Mouse (Mus musculus) stomach, embryonic 14.5 days (tissue): ENCODE results near the gene Zbtb34. TPM values are rescaled to one million over a fixed set of nuclear protein-coding genes. Genes with fewer than 3 reads are reported as not detected.

Source experiments
- ATAC-seq: fragments of 200-750 bp; cut with Nextera tagmentation; 2 replicates; pipeline ENCODE4 v1.8.0; 2017; ENCODE audit warnings: low read depth, moderate TSS enrichment; ENCODE audit not compliant: insufficient number of reproducible peaks, insufficient read depth, low FRiP score
- H3K27ac ChIP-seq: fragments of 300-500 bp; sonication (generic); 2 replicates; pipeline ENCODE4 v1.5.1; 2014; ENCODE audit warnings: mild to moderate bottlenecking, low read length, moderate library complexity, mixed read lengths
- H3K27me3 ChIP-seq: fragments of 300-500 bp; sonication (generic); 2 replicates; pipeline ENCODE4 v1.6.1; 2014; ENCODE audit warnings: low read length, control low read depth, mixed read lengths; ENCODE audit not compliant: control insufficient read depth, insufficient read depth
- H3K36me3 ChIP-seq: fragments of 300-500 bp; sonication (generic); 2 replicates; pipeline ENCODE4 v1.6.1; 2014; ENCODE audit warnings: mild to moderate bottlenecking, control low read depth, low read length, moderate library complexity, mixed read lengths; ENCODE audit not compliant: control insufficient read depth, insufficient read depth
- H3K4me1 ChIP-seq: fragments of 300-500 bp; sonication (generic); 2 replicates; pipeline ENCODE4 v1.6.1; 2014; ENCODE audit warnings: low read length, control low read depth, mixed read lengths; ENCODE audit not compliant: control insufficient read depth, insufficient read depth
- H3K4me2 ChIP-seq: fragments of 300-500 bp; sonication (generic); replicated peaks from 2 replicates; pipeline ENCODE4 v1.6.1; 2014; ENCODE audit warnings: low read depth, low read length, control low read depth
- H3K4me3 ChIP-seq: fragments of 300-500 bp; sonication (generic); 2 replicates; pipeline ENCODE4 v1.5.1; 2014; ENCODE audit warnings: low read depth, low read length, control low read depth
- H3K9ac ChIP-seq: fragments of 300-500 bp; sonication (generic); replicated peaks from 2 replicates; pipeline ENCODE4 v1.6.1; 2014; ENCODE audit warnings: low read depth, mild to moderate bottlenecking, control low read depth, low read length, moderate library complexity, mixed read lengths
- H3K9me3 ChIP-seq: fragments of 300-500 bp; sonication (generic); 2 replicates; pipeline ENCODE4 v1.6.1; 2016; ENCODE audit warnings: low read depth, low read length, control low read depth; ENCODE audit not compliant: control insufficient read depth
- WGBS: fragments of 180-500 bp; shearing (Covaris S2); extraction: QIAGEN DNeasy Blood & Tissue Kit; methylation state at CpG from one replicate; pipeline ENCODE4 v1.1.7; 2014; 5-methylcytosine and 5-hydroxymethylcytosine counted together
- polyA plus RNA-seq: library from polyadenylated mRNA; unstranded; fragments of >200 nt; fragmentation: Nextera tagmentation; extraction: Ambion mirVana; gene quantifications from 2 replicates; pipeline ENCODE4 v1.2.1, GENCODE M21; 2014

Gene Zbtb34
- polyA plus RNA-seq, 1 experiment from 2014 or later, result 9.0 TPM

DNA sequence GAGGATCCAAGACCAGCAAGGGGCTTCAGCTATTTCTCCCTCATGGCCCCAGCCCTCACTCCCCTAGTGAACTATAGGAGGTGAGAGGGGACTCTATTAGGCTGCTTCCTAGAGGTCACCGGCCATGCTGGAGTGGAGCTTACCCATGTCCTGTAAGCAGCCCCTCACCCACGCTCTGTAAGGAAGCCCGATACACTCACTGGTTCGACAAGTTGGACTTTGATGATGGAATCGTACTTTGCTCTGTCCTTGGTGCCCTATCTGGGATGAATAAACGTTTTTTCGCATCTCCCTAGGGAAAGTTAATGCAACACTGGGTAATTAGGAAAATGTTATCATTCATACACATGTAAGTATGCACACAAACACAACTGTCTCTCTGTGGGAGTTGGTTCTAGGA, 30.9 kb upstream of the Zbtb34 start:
- H3K27me3 ChIP-seq, result no peaks in the 10 kb centered on the region
- peaks cover 7% of the 10 kb centered on the region for H3K4me1 ChIP-seq
- H3K4me2 ChIP-seq, result no peak overlapping the region
- WGBS, result 89% methylated on average over 7 of the region's 7 CpGs
- H3K36me3 ChIP-seq, result peaks cover 18% of the 10 kb centered on the region
- no peak overlapping the region for H3K4me3 ChIP-seq
- H3K9ac ChIP-seq, result no peak overlapping the region
- ATAC-seq, result no peak
- H3K9me3 ChIP-seq, result no peaks in the 10 kb centered on the region
- no peak overlapping the region for H3K27ac ChIP-seq

DNA sequence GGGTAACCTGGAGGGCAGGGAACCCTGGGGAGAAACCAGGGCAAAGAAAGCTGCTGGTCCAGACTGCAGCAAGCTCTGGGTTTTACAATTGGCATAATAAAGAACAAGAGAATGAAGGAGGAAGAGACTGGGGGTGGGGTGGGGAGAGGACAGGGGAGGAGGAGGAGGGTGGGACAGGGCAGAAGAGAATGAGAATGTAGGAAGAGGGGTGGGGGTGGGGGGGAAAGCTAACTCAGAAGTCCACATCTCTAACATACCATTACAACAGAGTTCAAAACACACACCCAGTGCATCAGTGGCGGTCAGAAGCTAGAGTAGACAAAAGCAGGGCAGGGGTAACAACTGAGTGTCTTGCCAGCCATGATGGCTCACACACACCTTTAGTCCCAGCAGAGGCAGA, 29.9 kb upstream of the Zbtb34 start:
- H3K36me3 ChIP-seq, result peaks cover 22% of the 10 kb centered on the region

GRCm38 (mm10) chr2:33459660-33460059, 28.5 kb upstream of the Zbtb34 start:
- Histone ChIP-seq H3K9me3 (no peaks in the 10 kb centered on the region), H3K36me3 (peaks cover 27% of the 10 kb centered on the region), H3K4me1 (no peaks in the 10 kb centered on the region), H3K27me3 (no peaks in the 10 kb centered on the region), H3K27ac (no peak overlapping the region), H3K4me3 (no peak overlapping the region), H3K4me2 (no peak overlapping the region), H3K9ac (no peak overlapping the region)
- WGBS, result 74% methylated on average over 4 of the region's 4 CpGs
- no peak for ATAC-seq

More for the DNA sequence above, 29.9 kb upstream of the Zbtb34 start:
- Histone ChIP-seq H3K4me3 (no peak overlapping the region), H3K9me3 (no peaks in the 10 kb centered on the region), H3K4me1 (0 out of 2 replicates have a peak, but pooled peaks cover 3% of the 10 kb centered on the region), H3K9ac (no peak overlapping the region), H3K27ac (no peak overlapping the region), H3K4me2 (no peak overlapping the region), H3K27me3 (no peaks in the 10 kb centered on the region)
- WGBS, result 88% methylated on average over 1 of the region's 1 CpGs
- no peak for ATAC-seq

- Histone ChIP-seq H3K9ac (no peak overlapping the region), H3K27me3 (no peaks in the 10 kb centered on the region), H3K36me3 (peaks cover 38% of the 10 kb centered on the region), H3K27ac (no peak overlapping the region), H3K9me3 (no peaks in the 10 kb centered on the region), H3K4me3 (no peak overlapping the region), H3K4me2 (no peak overlapping the region), H3K4me1 (no peaks in the 10 kb centered on the region)
- no peak for ATAC-seq
- WGBS, result 69% methylated on average over 3 of the region's 3 CpGs
Observed at GRCm38 (mm10) chr2:33456696-33457095, 25.6 kb upstream of the Zbtb34 start.

DNA sequence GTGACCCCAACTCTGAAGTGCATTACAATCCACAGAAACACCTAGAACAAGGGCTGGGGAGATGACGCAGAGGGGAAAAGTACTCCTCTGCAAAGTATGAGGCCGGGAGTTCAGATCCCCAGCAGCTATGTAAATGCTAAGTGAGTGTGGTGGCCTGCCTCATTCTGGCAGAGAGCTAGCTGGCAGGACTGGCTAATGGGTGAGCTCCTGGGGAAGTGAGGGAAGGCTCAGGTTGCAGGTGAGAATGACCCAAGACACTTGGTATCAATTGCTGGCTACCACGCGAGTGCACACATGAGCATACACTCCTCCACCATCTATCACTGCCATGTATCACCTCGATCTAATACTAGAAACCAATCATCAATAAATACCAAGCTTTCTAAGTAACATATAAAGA, 25.1 kb upstream of the Zbtb34 start:
- no peak overlapping the region for H3K9ac ChIP-seq
- no peaks in the 10 kb centered on the region for H3K27me3 ChIP-seq
- 89% methylated on average over 5 of the region's 5 CpGs for WGBS
- H3K36me3 ChIP-seq, result peaks cover 39% of the 10 kb centered on the region
- no peaks in the 10 kb centered on the region for H3K9me3 ChIP-seq
- no peak for ATAC-seq
- H3K27ac ChIP-seq, result no peak overlapping the region
- no peaks in the 10 kb centered on the region for H3K4me1 ChIP-seq
- no peak overlapping the region for H3K4me3 ChIP-seq
- H3K4me2 ChIP-seq, result no peak overlapping the region

GRCm38 (mm10) chr2:33455350-33455749, 24.2 kb upstream of the Zbtb34 start:
- no peak overlapping the region for H3K9ac ChIP-seq
- H3K4me1 ChIP-seq, result no peaks in the 10 kb centered on the region
- H3K27ac ChIP-seq, result no peak overlapping the region
- H3K4me2 ChIP-seq, result no peak overlapping the region
- ATAC-seq, result no peak
- no peak overlapping the region for H3K4me3 ChIP-seq
- WGBS, result 79% methylated on average over 3 of the region's 3 CpGs
- H3K27me3 ChIP-seq, result no peaks in the 10 kb centered on the region
- peaks cover 46% of the 10 kb centered on the region for H3K36me3 ChIP-seq
- no peaks in the 10 kb centered on the region for H3K9me3 ChIP-seq

- Histone ChIP-seq H3K4me3 (no peak overlapping the region), H3K9me3 (no peaks in the 10 kb centered on the region), H3K9ac (no peak overlapping the region), H3K4me2 (no peak overlapping the region), H3K36me3 (peaks cover 50% of the 10 kb centered on the region), H3K27ac (no peak overlapping the region), H3K4me1 (no peaks in the 10 kb centered on the region), H3K27me3 (no peaks in the 10 kb centered on the region)
- 89% methylated on average over 8 of the region's 8 CpGs for WGBS
- no peak for ATAC-seq
Observed at GRCm38 (mm10) chr2:33454816-33455215, 23.7 kb upstream of the Zbtb34 start.

DNA sequence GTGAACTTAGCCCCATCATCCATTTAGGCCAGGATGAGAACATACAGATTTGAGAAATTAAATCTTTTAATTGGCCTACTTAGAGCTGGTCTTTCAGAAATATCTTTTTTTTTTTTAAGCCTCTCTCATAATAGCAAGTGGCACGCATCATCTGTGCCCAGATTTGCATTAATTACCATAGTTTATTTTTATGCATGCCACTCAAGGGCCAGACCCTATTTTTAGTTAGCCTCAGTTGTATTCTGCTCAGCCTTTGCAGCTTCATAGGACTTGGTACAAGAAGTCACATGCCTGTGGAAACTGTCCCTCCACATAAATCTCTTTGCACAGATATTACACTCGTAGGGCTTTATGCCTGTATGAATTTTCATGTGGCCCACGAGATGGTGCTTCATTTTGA, 22.4 kb upstream of the Zbtb34 start:
- no peak overlapping the region for H3K9ac ChIP-seq
- no peaks in the 10 kb centered on the region for H3K9me3 ChIP-seq
- H3K4me1 ChIP-seq, result no peaks in the 10 kb centered on the region
- H3K36me3 ChIP-seq, result peaks cover 59% of the 10 kb centered on the region
- no peak for ATAC-seq
- H3K27ac ChIP-seq, result no peak overlapping the region
- no peak overlapping the region for H3K4me2 ChIP-seq
- no peak overlapping the region for H3K4me3 ChIP-seq
- H3K27me3 ChIP-seq, result no peaks in the 10 kb centered on the region
- WGBS, result 91% methylated on average over 3 of the region's 3 CpGs

DNA sequence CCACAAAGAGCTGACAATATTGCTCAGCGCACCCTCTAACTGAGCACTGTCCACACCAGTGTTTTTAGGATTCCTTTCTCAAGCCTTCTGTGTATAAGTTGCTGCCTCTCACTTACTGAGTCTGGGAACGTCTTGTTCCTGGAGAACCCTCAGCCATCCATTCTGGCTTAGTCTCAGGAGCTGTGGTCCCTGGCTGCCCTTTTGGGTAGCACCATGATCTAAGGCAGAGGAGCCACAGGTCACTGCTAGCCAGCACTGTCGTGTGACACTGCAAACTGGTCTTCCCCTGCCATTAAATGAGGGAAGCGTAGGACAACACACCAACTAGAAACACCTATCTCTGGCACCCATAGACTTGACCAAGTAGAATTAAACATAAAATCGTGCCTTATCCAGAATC, 21.6 kb upstream of the Zbtb34 start:
- no peak overlapping the region for H3K9ac ChIP-seq

More for the DNA sequence above, 21.6 kb upstream of the Zbtb34 start:
- Histone ChIP-seq H3K9me3 (no peaks in the 10 kb centered on the region), H3K27ac (no peak overlapping the region), H3K4me1 (no peaks in the 10 kb centered on the region), H3K4me3 (no peak overlapping the region), H3K36me3 (peaks cover 59% of the 10 kb centered on the region), H3K4me2 (no peak overlapping the region), H3K27me3 (no peaks in the 10 kb centered on the region)
- no peak for ATAC-seq
- WGBS, result 89% methylated on average over 5 of the region's 5 CpGs
